Mouse (Mus musculus) activated CD4-positive, CD25-positive, alpha-beta regulatory T cell (primary cell): ENCODE data around the gene Pla2g12a. TPM values are rescaled to one million over a fixed set of nuclear protein-coding genes. Genes with fewer than 3 reads are reported as not detected.

Experiments
- polyA plus RNA-seq, 2 experiments: library from polyadenylated mRNA; unstranded; fragments of 100-300 nt; shearing (Covaris generic); gene quantifications; one replicate each; pipeline ENCODE4 v1.2.1; 2017

Gene Pla2g12a
- polyA plus RNA-seq: 10 to 100 TPM; 15.3 to 31.8 TPM

DNA sequence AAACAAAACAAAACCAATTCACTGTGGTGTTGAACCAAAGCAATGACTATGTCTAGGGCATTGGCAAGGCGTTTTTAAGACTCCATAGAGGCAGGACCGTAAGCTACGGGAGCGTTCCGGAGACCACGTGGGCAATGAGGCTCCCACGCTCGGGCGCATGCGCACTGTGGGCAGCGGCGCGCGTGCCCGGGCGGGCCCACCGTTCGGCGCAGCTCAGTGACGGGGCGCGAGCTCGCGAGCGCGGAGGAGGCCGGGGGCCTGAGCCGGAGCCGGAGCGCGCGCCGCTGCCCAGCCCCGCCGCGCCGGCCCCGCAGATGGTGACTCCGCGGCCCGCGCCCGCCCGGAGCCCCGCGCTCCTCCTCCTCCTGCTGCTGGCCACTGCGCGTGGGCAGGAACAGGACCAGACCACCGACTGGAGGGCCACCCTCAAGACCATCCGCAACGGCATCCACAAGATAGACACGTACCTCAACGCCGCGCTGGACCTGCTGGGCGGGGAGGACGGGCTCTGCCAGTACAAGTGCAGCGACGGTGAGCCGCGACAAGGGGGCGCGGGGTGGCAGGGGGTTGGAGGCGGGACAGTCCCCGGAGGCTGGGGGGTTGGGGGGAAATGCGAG lies at the start of gene Pla2g12a:
Pla2g12a (plus strand) TSS at position 202 of the 617 bp plus-strand sequence.

DNA sequence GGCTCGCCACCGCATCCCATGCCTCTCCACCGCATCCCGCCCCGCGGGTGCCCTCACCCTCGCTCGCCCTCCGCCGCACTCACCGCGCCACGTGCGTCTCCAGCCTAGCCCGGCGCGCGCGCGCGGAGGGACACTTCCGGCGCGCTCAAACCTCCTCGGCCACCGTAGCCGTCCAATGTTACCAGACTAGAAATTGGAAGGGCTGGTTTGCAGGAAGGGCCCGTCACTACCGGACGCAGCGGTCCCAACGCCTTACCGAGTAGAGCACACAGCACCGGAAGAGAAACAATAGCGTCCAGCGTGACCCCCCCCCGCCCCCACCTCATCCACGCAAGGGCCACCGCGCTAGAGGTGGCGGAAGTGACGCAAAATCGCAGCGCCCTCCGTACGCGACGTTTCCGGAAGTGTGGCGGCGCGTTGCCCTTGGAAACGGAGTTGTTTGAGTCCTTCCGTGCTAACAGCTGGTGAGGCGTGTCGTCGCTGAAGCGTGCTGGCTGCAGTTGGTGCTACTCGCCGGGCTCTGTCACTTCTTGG lies 47.3 kb upstream of the Pla2g12a start, which contains the start of gene Gar1:
Gar1 (minus strand) TSS at position 362 of the 534 bp plus-strand sequence.

DNA sequence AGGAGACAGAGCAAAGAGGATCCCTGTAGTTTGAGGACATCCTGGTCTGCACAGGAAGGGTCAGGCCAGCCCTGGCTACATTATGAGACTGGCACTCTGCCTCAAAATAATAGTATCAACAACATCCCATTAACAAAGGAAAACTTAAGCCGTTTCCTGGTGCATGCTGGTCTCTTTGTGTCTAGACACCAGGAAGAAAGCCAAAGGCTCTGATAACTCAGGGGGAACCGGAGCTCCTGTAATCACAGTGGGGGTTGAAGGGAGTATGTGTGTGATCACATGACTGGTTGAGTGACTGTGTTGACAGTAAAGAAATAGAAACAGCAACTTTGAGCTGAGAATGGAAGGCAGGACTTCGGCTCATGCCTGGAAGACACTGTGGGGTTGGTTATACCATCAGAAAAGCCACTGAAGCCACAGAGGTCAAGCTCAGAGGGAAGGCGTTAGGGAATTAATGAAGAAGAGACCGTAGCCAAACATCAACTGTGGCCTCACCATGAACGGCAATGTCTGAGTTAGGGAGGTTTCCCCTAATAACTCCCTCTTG lies 42.9 kb upstream of the Pla2g12a start, which contains the start of gene Cfi:
Cfi (plus strand) TSS at position 497 of the 547 bp plus-strand sequence.

DNA sequence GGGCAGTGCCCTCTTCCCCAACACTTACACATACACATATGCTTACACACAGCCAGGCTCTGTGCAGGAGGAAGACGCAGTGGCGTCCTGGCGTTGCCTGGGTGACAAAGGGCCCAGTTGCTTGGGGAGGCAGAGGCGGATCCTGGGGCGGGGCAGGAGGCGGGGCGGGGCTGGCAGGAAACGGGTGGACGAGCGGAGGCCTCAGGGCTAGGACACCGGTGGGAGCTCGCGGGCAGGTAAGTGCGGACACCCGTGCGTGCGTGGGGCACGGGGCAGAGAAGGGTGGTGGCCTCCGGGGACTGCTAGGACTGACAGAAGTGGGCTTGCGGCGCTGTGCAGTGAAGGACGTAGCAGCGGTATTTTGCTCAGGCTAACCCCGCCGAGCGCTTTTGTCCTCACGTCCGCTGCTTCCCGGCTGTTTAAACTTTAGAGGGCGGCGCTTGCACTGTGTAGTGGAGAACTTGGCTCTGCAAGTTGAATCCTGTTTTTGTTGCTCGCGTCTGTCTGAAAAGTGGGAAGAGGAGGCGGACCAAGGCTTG lies 22.9 kb downstream of the Pla2g12a start, which contains the start of gene Casp6:
Casp6 (plus strand) TSS at position 155 of the 539 bp plus-strand sequence.

Other genes starting within 250 kb of the Pla2g12a start
- 1 to 10 TPM in 1 of 2 experiments, under 1 TPM in 1; 0.32 to 1.6 TPM for gene Egf, start 123.3 kb upstream of the Pla2g12a start, polyA plus RNA-seq
- under 1 TPM in 1 of 2 experiments, not detected in 1; 0.31 TPM for gene Lrit3, start 74.6 kb upstream of the Pla2g12a start, polyA plus RNA-seq
- gene Rrh, start 56.0 kb upstream of the Pla2g12a start, polyA plus RNA-seq: not detected
- gene Gar1, start 47.2 kb upstream of the Pla2g12a start, polyA plus RNA-seq: 100 to 1,000 TPM in 1 of 2 experiments, 10 to 100 TPM in 1; 93.9 to 131 TPM
- gene Cfi, start 42.7 kb upstream of the Pla2g12a start, polyA plus RNA-seq: under 1 TPM in 1 of 2 experiments, not detected in 1; 0.16 TPM
- gene Casp6, start 22.8 kb downstream of the Pla2g12a start, polyA plus RNA-seq: 10 to 100 TPM; 63.9 to 74.0 TPM
- gene Mcub, start 91.6 kb downstream of the Pla2g12a start, polyA plus RNA-seq: 10 to 100 TPM; 23.6 to 43.5 TPM
- gene Sec24b, start 182.9 kb downstream of the Pla2g12a start, polyA plus RNA-seq: 10 to 100 TPM; 35.1 to 52.6 TPM